Mouse (Mus musculus) erythroblast, embryonic 14.5 days (primary cell): ENCODE data around the gene Cdkal1. TPM values are rescaled to one million over a fixed set of nuclear protein-coding genes. Genes with fewer than 3 reads are reported as not detected.

Experiments used
- H3K27me3 ChIP-seq: 2 replicates; pipeline ENCODE4 v1.6.1; 2012; ENCODE audit warnings: inconsistent platforms; ENCODE audit not compliant: control insufficient read depth
- H3K36me3 ChIP-seq: 2 replicates; pipeline ENCODE4 v1.6.1; 2012; ENCODE audit warnings: mild to moderate bottlenecking, inconsistent platforms; ENCODE audit not compliant: control insufficient read depth
- H3K4me1 ChIP-seq: 2 replicates; pipeline ENCODE4 v1.6.1; 2012; ENCODE audit warnings: inconsistent platforms; ENCODE audit not compliant: control insufficient read depth
- H3K4me3 ChIP-seq: replicated peaks from 2 replicates; pipeline ENCODE3; 2012; ENCODE audit warnings: moderate library complexity, mild to moderate bottlenecking, inconsistent platforms
- H3K9me3 ChIP-seq: 2 replicates; pipeline ENCODE4 v1.6.1; 2012; ENCODE audit warnings: low read length, inconsistent platforms, mixed read lengths; ENCODE audit not compliant: control insufficient read depth
- GATA1 ChIP-seq: IDR thresholded peaks from 2 replicates; pipeline ENCODE4 v1.6.1; 2012; ENCODE audit warnings: low read length, inconsistent platforms, mixed read lengths
- TAL1 ChIP-seq: IDR thresholded peaks from 3 replicates; pipeline ENCODE4 v1.6.1; 2012; ENCODE audit warnings: low read length, inconsistent platforms, mixed read lengths
- polyA plus RNA-seq: library from polyadenylated mRNA; stranded (reverse); fragments of >175 nt; gene quantifications from 2 replicates; pipeline ENCODE4 v1.2.3, GENCODE M21; 2012

Cdkal1 gene
- polyA plus RNA-seq, 1 experiment: 0.10 TPM

DNA sequence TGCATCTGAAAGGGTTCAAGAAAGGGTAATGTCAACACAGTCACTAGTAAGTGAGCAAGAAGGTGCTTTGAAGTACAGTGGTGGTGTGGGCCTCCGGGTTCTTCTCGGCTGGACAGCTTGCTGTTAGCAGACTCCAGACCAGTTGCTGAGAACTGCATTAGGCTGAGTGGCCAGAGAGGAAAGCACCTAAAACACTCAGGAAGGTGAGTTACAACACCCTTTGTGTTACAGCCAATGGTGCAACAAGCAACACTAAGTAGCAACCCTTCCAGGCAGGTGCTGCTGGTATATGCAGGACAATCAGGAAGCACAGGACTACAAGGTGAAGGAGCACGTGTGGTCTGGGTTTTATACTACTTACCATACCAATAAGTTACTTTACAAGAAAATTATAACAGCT lies 90.2 kb downstream of the Cdkal1 start:
- no peaks in the 10 kb centered on the region for H3K36me3 ChIP-seq
- TF ChIP-seq GATA1: no peak
- TF ChIP-seq TAL1: no peak
- H3K4me3 ChIP-seq: no peak overlapping the region
- H3K27me3 ChIP-seq: no peaks in the 10 kb centered on the region
- no peaks in the 10 kb centered on the region for H3K4me1 ChIP-seq
- H3K9me3 ChIP-seq: no peaks in the 10 kb centered on the region

DNA sequence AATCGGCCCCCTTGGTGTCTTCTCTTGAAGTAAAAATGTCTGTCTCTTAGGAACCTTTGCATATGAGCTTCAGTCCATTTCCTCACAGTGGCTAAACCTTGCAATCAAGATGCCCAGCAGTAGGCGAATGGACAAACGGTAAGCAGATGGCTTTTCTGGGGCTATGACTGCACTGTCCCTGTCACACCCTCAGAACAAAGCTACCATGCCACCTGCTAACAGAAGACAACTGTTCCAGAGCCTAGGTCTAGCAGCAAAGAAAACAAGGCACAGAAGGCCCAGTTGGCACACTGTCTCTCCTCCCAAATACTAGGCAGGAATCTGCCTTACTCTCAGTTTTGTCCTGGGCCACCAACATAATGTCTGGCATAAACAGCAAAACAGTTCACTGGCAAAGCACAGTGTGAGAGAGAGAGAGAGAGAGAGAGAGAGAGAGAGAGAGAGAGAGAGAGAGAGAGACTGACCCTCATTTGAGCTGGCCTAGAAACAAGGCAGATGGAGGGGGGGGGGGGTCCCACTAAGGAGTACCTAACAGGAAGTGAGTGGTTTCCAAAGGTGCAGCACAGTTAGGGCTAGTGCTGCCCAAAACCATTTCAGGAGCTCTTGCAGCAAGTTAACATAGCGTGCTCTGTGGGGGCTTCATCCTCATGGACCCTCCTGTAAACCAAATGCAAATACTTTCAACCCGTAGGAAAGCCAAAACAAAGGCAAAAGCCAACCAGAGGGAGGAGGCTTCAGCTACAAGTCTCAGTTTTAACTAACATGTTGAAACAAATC lies 95.6 kb downstream of the Cdkal1 start:
- TF ChIP-seq GATA1: no peak
- TF ChIP-seq TAL1: no peak
- Histone ChIP-seq H3K27me3 (no peaks in the 10 kb centered on the region), H3K4me3 (no peak overlapping the region), H3K4me1 (peaks cover 6% of the 10 kb centered on the region), H3K36me3 (no peaks in the 10 kb centered on the region), H3K9me3 (no peaks in the 10 kb centered on the region)

DNA sequence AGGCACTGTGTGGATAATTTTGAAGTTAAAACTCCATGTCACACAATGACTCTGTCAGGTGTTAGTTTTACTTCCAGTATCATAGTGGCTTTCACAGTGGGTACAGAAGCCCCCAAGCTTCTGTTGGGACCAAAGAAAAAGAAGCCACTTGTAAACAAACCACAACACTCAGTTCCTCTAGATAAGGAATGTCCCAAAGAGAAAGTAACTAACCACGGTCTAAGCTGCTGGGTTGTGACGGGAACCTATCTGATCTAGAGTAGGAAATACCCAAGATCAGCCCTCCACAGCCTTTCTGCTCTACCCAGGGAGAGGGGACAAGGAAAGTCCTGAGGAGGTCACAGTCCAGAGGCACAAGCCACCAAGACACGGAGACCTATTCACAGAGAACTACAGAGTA lies 99.4 kb downstream of the Cdkal1 start:
- peak overlapping the region; percentile 3 for H3K4me3 ChIP-seq
- peaks cover 6% of the 10 kb centered on the region for H3K4me1 ChIP-seq
- TF ChIP-seq GATA1 (no peak), TAL1 (no peak)
- no peaks in the 10 kb centered on the region for H3K27me3 ChIP-seq
- H3K9me3 ChIP-seq: no peaks in the 10 kb centered on the region
- H3K36me3 ChIP-seq: no peaks in the 10 kb centered on the region

DNA sequence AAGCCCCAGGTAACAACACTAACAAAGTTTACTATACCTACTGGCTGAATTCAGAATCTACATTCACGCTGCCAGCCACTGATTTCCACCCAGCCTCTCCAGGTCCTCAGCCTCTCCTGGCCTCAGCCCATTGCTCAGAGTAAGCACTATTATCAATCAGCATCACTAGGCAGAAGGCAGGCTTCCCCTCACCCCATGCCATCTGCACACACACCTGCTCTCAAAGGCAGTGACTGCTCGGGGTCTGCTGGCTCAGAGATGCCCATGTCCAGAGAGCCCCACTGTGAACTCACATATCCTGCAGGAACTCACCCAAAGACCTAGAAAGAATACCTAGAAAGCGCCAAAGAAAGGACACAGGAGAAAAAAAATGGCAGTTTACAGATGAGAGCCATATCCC lies 102.2 kb downstream of the Cdkal1 start:
- Histone ChIP-seq H3K27me3 (no peaks in the 10 kb centered on the region), H3K9me3 (no peaks in the 10 kb centered on the region), H3K36me3 (no peaks in the 10 kb centered on the region; the same call in 1 of the 2 replicates), H3K4me3 (no peak overlapping the region), H3K4me1 (peaks cover 6% of the 10 kb centered on the region)
- TF ChIP-seq GATA1: no peak

DNA sequence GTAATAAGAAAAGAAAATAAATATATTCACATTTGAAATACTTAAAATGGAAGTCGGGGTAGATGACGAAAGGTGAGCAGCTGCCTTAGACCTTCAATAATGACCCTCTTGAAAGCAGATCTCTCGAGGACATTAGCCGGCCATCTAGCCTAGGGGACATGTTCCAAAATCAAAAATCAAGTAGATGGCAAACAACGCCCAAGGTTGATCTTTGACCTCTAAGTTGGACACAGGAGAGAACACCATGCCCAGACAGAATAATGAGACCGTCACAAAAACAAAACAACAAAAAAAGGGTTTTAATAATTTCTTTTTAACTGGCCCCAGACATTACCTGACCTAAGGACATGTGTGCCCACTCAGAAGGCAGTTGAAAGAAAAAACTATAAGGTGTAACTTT lies 103.4 kb downstream of the Cdkal1 start:
- Histone ChIP-seq H3K27me3 (no peaks in the 10 kb centered on the region), H3K4me3 (no peak overlapping the region), H3K4me1 (peaks cover 6% of the 10 kb centered on the region), H3K9me3 (no peaks in the 10 kb centered on the region), H3K36me3 (no peaks in the 10 kb centered on the region; the same call in 1 of the 2 replicates)
- TF ChIP-seq TAL1: no peak

DNA sequence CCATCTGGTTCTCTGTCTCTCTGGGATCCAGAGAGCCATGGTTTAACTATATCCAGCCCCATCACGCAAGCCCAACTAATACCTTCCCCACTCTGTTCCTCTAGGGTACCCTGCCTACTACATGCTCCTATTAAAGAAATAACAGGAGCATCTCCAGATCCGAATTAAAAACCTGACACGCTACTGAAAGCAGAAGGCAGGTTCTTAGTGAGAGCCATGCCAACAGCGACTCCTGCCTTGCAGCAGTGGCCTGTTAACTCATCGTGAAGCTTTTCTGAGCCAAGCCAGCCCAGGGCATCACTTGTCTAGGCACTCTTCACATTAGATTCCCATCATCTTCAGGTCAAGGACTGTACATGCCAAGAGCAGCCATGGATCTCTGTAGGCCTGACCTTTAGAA lies 104.3 kb downstream of the Cdkal1 start:
- H3K27me3 ChIP-seq: no peaks in the 10 kb centered on the region
- TF ChIP-seq TAL1 (no peak), GATA1 (no peak)
- H3K4me3 ChIP-seq: no peak overlapping the region
- H3K36me3 ChIP-seq: no peaks in the 10 kb centered on the region; the same call in 1 of the 2 replicates
- H3K4me1 ChIP-seq: peaks cover 5% of the 10 kb centered on the region
- H3K9me3 ChIP-seq: no peaks in the 10 kb centered on the region

GRCm38 (mm10) chr13:29747347-29747647 lies 108.2 kb downstream of the Cdkal1 start:
- Histone ChIP-seq H3K4me3 (no peak overlapping the region), H3K4me1 (no peaks in the 10 kb centered on the region), H3K9me3 (no peaks in the 10 kb centered on the region), H3K36me3 (no peaks in the 10 kb centered on the region; the same call in 1 of the 2 replicates), H3K27me3 (no peaks in the 10 kb centered on the region)
- TF ChIP-seq GATA1: no peak
- no peak for TF ChIP-seq TAL1

- H3K27me3 ChIP-seq: no peaks in the 10 kb centered on the region
Observed at GRCm38 (mm10) chr13:29746501-29747346, 108.8 kb downstream of the Cdkal1 start.

DNA sequence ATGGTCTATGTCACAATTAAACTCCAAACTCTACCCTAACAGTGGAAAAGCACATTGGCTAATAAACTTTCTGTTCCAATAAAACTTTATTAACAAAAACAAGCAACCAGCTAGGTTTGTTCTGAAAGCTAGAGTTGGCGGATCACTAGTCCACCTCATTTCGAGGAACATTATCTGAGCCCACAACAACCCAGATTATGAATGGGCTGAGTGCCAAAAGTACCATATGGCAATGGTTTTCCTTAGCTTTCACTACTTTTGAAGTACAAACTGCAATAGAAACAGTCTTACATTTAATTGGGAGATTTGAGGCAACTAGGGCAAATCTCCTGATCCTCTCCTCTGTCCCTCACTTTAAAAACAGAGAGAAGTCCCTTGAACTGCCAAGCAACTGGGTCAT lies 110.4 kb downstream of the Cdkal1 start:
- Histone ChIP-seq H3K4me1 (no peaks in the 10 kb centered on the region), H3K9me3 (no peaks in the 10 kb centered on the region), H3K27me3 (no peaks in the 10 kb centered on the region), H3K36me3 (no peaks in the 10 kb centered on the region), H3K4me3 (no peak overlapping the region)
- no peak for TF ChIP-seq TAL1
- no peak for TF ChIP-seq GATA1

More at GRCm38 (mm10) chr13:29746501-29747346, 108.8 kb downstream of the Cdkal1 start:
- TF ChIP-seq TAL1 (no peak), GATA1 (no peak)
- Histone ChIP-seq H3K4me3 (no peak overlapping the region), H3K9me3 (no peaks in the 10 kb centered on the region), H3K36me3 (no peaks in the 10 kb centered on the region; the same call in 1 of the 2 replicates), H3K4me1 (no peaks in the 10 kb centered on the region)
